13 mouse cellular contexts compared by ENCODE assay signal in genomic region chr6:88688712-88689111, GRCm38 (mm10). TPM values are rescaled to one million over a fixed set of nuclear protein-coding genes. Genes with fewer than 3 reads are reported as not detected.
"Had no signal": no experiment of that assay in that cellular context is flagged by ENCODE, and none has a peak within 500 bp of the region (broad histone marks: within the 10 kb centered on the region; RNA-seq: fewer than 3 reads in every experiment).

No protein-coding gene starts in this region.

- H3K27me3 ChIP-seq: limb, embryonic 13.5 days; midbrain, embryonic 12.5 days; neural tube, embryonic 13.5 days had no signal

- H3K4me1 ChIP-seq: limb, embryonic 13.5 days had no signal

- H3K9me3 ChIP-seq: midbrain, embryonic 12.5 days; neural tube, embryonic 13.5 days had no signal

- H3K4me2 ChIP-seq: limb, embryonic 13.5 days; midbrain, embryonic 12.5 days; neural tube, embryonic 13.5 days had no signal

- DNase-seq: left cerebral cortex, postnatal 4 days; lung, adult 18-20 months; right cerebral cortex, adult 18-20 months; spleen, adult 18-20 months; thymus, adult 18-20 months; thymus, postnatal 14 days had no signal

- H3K27ac ChIP-seq: hindbrain, postnatal 0 days; layer of hippocampus, adult 2 months; limb, embryonic 13.5 days; liver, embryonic 14.5 days; midbrain, embryonic 12.5 days; neural tube, embryonic 13.5 days had no signal

- H3K9ac ChIP-seq: limb, embryonic 13.5 days; liver, embryonic 14.5 days; midbrain, embryonic 12.5 days; neural tube, embryonic 13.5 days had no signal

- H3K4me3 ChIP-seq: layer of hippocampus, adult 2 months; limb, embryonic 13.5 days; midbrain, embryonic 12.5 days; neural tube, embryonic 13.5 days had no signal

- H3K36me3 ChIP-seq: limb, embryonic 13.5 days; midbrain, embryonic 12.5 days; neural tube, embryonic 13.5 days had no signal

- ATAC-seq: hindbrain, postnatal 0 days; midbrain, embryonic 16.5 days had no signal

RNA-seq across cellular contexts. Expression of gene Kbtbd12, which starts 51.0 kb away (rescaled TPM):
- polyA plus RNA-seq: midbrain, embryonic 12.5 days; neural tube, embryonic 13.5 days had no signal
